Mouse (Mus musculus): Measurements from ENCODE around the gene Pmpca.

DNA sequence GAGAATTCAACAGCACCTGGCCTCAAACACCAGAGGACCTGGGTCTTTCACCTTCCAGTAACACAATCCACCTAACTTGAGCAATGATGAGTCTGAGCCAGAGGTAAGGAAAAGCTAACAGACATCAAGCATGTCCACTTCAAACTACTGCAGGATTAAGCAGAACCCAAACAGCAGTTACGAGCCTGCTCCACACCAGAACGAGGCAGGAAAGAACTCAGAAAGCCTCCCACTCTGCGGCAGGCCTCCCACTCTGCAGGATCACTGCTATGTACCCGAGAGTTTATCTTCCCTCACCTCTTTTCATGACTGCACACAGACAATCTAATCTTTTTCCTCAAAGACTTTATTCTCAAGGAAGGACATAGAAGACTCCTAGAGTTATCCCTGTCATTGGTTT is 48.1 kb downstream of the Pmpca start:
- TF ChIP-seq CTCF (IDR thresholded peaks at IDR 0.05; ENCODE audit: low read depth, low read length) (no peak), GATA1 (IDR thresholded peaks at IDR 0.05; ENCODE audit: borderline replicate concordance, low read length) (no peak)

Data from G1E (cell line).